Mouse (Mus musculus) T-helper 2 cell (primary cell): ENCODE results near the gene Prdm4.

Experiments
- in situ Hi-C: fragments of 300-600 bp; cut with MboI, MseI; formaldehyde crosslinking; loops from one replicate; pipeline ENCODE4 v1.15.1; 2025; ENCODE audit warnings: high pct_unique_total_duplicates

Gene Prdm4

DNA sequence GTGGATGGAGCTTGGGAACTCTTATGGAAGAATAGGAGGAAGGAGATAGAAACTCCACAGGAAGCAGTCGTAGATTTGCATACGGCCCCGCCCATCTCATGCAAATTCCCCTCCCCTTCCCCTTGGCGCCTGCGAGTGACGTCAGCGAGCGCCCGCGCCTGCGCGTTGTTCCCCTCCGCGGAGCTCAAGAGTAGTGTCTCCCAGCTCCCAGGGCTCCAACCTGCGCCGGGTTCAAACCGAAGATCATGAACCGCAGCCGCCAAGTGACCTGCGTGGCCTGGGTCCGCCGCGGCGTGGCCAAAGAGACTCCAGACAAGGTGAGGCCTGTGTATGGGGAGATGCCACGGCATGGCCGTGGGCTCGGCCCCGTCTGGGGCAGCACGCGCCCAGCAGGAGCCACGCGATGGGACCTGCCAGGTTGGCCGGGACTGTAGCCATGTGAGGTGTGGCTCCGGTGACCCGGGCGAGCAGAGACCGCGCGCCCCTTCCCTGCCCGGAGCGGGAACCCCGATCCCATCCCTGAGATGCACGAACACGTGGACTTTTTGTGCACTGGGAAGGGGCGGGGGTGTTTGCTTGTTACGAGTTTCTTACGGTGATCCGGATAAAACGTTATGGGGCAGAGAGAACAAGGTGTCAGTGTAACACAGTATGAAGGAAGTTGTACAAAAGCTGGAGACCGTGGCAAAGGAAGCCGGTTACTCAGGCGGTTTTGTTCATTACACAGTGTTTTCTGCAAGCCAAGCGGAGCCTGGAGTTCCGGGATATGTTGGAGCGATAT is 45.1 kb downstream of the Prdm4 start:
- in situ Hi-C loops: no loop called here

DNA sequence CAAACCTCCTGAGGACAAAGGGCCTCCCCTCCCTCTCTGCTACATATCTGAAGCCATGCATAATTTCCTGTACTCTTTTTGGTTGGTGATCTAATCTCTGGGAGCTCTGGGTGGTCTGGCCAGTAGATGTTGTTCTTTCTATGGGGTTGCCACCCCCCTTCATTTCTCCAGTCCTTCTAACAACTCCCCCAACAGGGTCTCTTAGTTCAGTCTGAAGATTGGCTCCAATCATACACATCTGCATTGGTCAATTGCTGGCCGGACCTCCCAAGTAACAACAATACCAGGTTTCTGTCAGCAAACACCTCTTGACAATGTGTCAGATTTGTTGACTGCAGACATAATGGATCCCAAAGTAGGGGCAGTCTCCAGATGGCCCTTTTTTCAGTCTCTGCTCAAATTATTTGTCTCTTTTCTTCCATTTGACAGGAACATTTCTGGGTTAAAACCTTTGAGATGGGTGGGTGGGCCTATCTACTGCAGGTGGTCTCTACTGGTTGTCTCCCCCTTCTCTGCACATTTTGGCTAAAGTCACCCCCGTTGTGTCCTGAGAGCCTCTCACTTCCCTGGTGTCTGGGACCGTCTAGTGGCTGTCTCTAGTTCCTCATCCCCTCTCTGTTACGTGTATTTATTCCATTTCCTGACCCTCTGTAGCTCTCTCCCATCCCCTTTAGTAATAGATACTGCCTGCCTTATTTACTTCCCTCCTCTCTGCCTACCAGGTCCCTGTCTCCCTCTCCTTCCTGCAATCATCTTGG is 70.7 kb downstream of the Prdm4 start:
- in situ Hi-C loops: no loop called here
